Mouse (Mus musculus): ENCODE results near the gene Plekha3. TPM values are rescaled to one million over a fixed set of nuclear protein-coding genes. Genes with fewer than 3 reads are reported as not detected.
A peak's percentile ranks its signal among the peaks of the same experiment; 100 is the strongest.

Plekha3 gene
- total RNA-seq (2021) = 10 to 100 TPM; 37.1 to 38.3 TPM

GRCm38 (mm10) chr2:76674725-76675427 lies at the start of gene Plekha3:
Plekha3 (plus strand) TSS chr2:76675281.
- intact Hi-C loops (cut with DNase I) = no loop called here
- peak; percentile 86 to 88 for DNase-seq (ENCODE audit: low spot score in 2 of 2)

- DNase-seq (ENCODE audit: low spot score in 2 of 2) = no peak
- intact Hi-C loops (cut with DNase I) = no loop called here
These were observed 44.8 kb upstream of the Plekha3 start for GRCm38 (mm10) chr2:76630293-76630692.

GRCm38 (mm10) chr2:76631600-76631999 lies 43.5 kb upstream of the Plekha3 start:
- intact Hi-C loops (cut with DNase I) = no loop called here
- no peak for DNase-seq (ENCODE audit: low spot score in 2 of 2)

GRCm38 (mm10) chr2:76639637-76640036 lies 35.4 kb upstream of the Plekha3 start:
- DNase-seq (ENCODE audit: low spot score in 2 of 2) = no peak
- intact Hi-C loops (cut with DNase I) = no loop called here

- DNase-seq (ENCODE audit: low spot score in 2 of 2) = no peak
- intact Hi-C loops (cut with DNase I) = no loop called here
These were observed 31.3 kb upstream of the Plekha3 start for GRCm38 (mm10) chr2:76643801-76644200.

- DNase-seq (ENCODE audit: low spot score in 2 of 2) = no peak
- intact Hi-C loops (cut with DNase I) = no loop called here
These were observed 27.6 kb upstream of the Plekha3 start for GRCm38 (mm10) chr2:76647441-76647869.

- peak; percentile 93 to 97 for DNase-seq (ENCODE audit: low spot score in 2 of 2)
- intact Hi-C loops (cut with DNase I) = loop anchor here (1.0 kb wide), 1 partner anchor 24 kb away; no protein-coding TSS in a partner anchor
These were observed 27.1 kb upstream of the Plekha3 start, which contains the start of the genes Prkra and Pjvk for GRCm38 (mm10) chr2:76647883-76648570. Prkra (minus strand) TSS chr2:76648015. Pjvk (plus strand) TSS chr2:76648476.

- DNase-seq (ENCODE audit: low spot score in 2 of 2) = no peak
- intact Hi-C loops (cut with DNase I) = loop anchor here (1.0 kb wide), 1 partner anchor 24 kb away; no protein-coding TSS in a partner anchor
These were observed 26.4 kb upstream of the Plekha3 start for GRCm38 (mm10) chr2:76648666-76649141.

- no peak for DNase-seq (ENCODE audit: low spot score in 2 of 2)
- intact Hi-C loops (cut with DNase I) = no loop called here
These were observed 22.0 kb upstream of the Plekha3 start for GRCm38 (mm10) chr2:76653070-76653469.

- DNase-seq (ENCODE audit: low spot score in 2 of 2) = no peak
- intact Hi-C loops (cut with DNase I) = no loop called here
These were observed 20.4 kb upstream of the Plekha3 start for GRCm38 (mm10) chr2:76654646-76655045.

- no peak for DNase-seq (ENCODE audit: low spot score in 2 of 2)
- intact Hi-C loops (cut with DNase I) = no loop called here
These were observed 19.6 kb upstream of the Plekha3 start for GRCm38 (mm10) chr2:76655444-76655843.

GRCm38 (mm10) chr2:76655982-76656381 lies 19.1 kb upstream of the Plekha3 start:
- intact Hi-C loops (cut with DNase I) = no loop called here
- DNase-seq (ENCODE audit: low spot score in 2 of 2) = no peak

GRCm38 (mm10) chr2:76658551-76658950 lies 16.5 kb upstream of the Plekha3 start:
- DNase-seq (ENCODE audit: low spot score in 2 of 2) = no peak
- intact Hi-C loops (cut with DNase I) = no loop called here

GRCm38 (mm10) chr2:76659419-76659818 lies 15.7 kb upstream of the Plekha3 start:
- intact Hi-C loops (cut with DNase I) = no loop called here
- DNase-seq (ENCODE audit: low spot score in 2 of 2) = no peak

- no peak for DNase-seq (ENCODE audit: low spot score in 2 of 2)
- intact Hi-C loops (cut with DNase I) = no loop called here
These were observed 9.6 kb upstream of the Plekha3 start for GRCm38 (mm10) chr2:76665531-76665930.

GRCm38 (mm10) chr2:76667200-76667599 lies 7.9 kb upstream of the Plekha3 start:
- intact Hi-C loops (cut with DNase I) = no loop called here
- DNase-seq (ENCODE audit: low spot score in 2 of 2) = no peak

GRCm38 (mm10) chr2:76671641-76672040 lies 3.4 kb upstream of the Plekha3 start:
- intact Hi-C loops (cut with DNase I) = loop anchor here (1.0 kb wide), 1 partner anchor 23 kb away; the partner anchor contains the start of genes Pjvk and Prkra
- no peak for DNase-seq (ENCODE audit: low spot score in 2 of 2)

GRCm38 (mm10) chr2:76672134-76672745 lies 2.8 kb upstream of the Plekha3 start:
- DNase-seq (ENCODE audit: low spot score in 2 of 2) = no peak
- intact Hi-C loops (cut with DNase I) = loop anchor here (1.0 kb wide), 1 partner anchor 24 kb away; the partner anchor contains the start of genes Pjvk and Prkra

- peak; percentile 84 to 90 for DNase-seq (ENCODE audit: low spot score in 2 of 2)
- intact Hi-C loops (cut with DNase I) = loop anchor here (1.0 kb wide), 1 partner anchor 25 kb away; the partner anchor contains the start of genes Pjvk and Prkra
These were observed 2.1 kb upstream of the Plekha3 start, which contains the start of gene Fkbp7 for GRCm38 (mm10) chr2:76672966-76673392. Fkbp7 (minus strand) TSS chr2:76673116.
